Mouse (Mus musculus) adrenal gland, postnatal 14 days (tissue): ENCODE measurements at regions not wholly inside any gene's neighbourhood (a gene's known extent, or its start where the extent isn't known, plus 50 kb on each side); places are given as distances from the start of the nearest gene placed in this dataset.
A peak's percentile ranks its signal among the peaks of the same experiment; 100 is the strongest.

ENCODE experiments used
- DNase-seq: peaks from one replicate; pipeline ENCODE4 v3.0.0; 2021; ENCODE audit warnings: mixed read lengths

DNA sequence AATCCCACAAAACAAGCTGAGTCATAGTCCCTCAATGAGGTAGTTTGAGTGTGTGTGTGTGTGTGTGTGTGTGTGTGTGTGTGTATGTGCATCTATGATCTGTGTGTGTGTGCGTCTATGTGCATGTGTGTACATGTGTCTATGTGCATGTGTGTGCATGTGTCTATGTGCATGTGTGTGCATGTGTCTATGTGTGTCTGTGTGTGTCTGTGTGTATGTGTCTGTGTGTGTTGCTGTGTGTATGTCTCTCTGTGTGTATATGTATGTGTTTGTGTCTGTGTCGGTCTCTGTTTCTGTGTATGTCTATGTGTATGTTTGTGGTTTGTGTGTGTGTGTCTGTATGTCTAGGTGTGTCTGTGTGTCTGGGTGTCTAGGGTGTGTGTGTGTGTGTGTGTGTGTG lies 309.1 kb upstream of the Brinp3 start:
- DNase-seq = no peak

DNA sequence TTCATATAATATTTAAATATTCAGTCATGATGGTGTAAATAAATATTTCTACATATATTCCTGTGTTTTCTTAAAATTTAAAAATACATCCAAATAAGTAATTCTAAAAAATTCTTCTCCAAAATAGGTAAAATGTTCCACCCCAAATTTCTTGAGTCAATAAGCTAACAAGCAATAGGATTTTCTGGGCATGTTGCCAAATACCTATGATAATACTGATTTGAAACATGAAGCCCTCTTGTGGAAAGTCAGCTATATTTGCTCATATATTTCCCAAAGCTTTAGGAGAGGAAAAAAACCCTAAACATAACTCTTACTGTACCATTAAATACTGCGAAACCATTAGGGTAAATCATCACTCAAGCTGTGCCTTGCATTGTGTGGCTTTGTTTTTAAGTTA lies 282.9 kb upstream of the Brinp3 start:
- no peak for DNase-seq

DNA sequence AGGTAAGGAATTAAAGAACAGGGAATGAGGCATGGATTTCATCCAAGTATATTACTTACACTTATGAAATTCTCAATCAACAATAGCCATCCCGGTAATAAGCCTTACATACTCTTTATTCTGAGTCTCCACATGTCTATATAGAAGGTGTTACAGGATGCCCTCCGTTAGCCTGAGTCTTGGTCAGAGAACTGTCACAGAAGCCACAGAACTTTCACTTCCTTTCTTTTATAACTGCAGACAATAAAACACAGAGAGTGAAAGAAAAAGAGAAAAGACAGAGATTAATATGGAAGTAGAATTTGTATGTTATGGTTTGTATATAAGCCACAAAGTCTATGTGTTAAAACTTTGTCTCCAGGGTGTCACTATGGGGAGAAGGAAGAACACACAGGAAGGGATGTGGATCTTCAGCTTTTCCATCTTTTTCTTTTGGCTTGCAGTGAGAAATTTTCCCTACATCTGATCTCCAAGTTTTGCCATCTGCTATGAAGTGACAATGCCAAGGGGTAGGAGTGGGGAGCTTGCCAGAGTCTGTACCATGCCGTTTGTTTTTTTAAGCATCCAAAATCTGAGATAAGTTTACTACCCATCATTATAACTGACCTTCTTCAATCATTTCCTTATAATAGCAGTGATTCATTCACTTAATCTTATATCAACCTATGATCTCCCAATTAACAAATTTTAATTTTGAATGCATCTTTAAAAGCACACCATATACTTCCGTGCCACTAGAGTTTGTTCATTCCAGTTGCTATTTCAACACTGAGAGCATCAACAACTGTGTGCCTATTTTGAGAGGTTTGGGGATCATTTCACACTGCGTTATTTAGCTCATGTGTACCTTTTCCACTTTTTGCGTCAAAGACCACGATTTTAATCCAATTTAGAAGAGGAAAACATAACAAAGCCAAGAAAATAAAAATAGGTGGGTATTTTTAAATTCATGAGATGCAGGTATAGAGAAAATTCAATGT lies 262.8 kb upstream of the Brinp3 start:
- DNase-seq = no peak

DNA sequence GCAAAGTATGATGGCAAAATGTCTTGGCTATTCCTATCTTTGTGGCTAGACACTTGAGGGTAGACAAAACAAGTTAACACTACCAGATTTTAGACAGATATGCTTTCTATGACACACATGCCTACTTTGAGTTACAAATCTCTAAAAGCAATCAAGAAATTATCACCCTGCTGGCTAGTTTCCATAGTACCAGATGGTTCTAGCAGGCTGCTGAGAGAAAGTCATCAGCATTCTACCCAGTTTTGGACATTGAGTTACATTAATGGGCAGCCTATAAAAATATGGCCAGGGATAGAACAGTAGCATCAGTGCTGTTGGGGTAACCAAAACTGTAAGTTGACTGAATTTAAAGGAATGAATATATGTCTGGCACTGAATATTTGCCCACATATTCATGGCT lies 234.2 kb upstream of the Brinp3 start:
- DNase-seq = no peak

DNA sequence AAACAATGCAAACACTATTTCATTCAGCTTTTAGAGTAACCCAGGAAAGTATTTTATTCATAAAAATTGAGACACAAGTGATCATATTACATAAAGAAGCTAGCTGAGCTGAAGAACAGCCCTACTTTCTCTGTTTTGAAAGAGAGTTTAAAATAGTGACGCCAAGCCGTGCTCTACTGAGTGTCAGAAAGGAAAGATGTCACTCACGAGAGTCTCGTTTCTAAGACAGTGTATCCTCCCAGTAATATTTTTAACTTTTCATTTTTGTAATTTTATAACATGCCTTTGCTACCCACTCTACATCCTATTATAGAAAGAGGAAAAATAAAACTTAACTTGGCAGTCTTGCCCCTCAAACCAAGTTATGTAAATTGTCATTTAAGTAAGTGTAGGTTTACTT lies 195.5 kb upstream of the Brinp3 start:
- DNase-seq = no peak

DNA sequence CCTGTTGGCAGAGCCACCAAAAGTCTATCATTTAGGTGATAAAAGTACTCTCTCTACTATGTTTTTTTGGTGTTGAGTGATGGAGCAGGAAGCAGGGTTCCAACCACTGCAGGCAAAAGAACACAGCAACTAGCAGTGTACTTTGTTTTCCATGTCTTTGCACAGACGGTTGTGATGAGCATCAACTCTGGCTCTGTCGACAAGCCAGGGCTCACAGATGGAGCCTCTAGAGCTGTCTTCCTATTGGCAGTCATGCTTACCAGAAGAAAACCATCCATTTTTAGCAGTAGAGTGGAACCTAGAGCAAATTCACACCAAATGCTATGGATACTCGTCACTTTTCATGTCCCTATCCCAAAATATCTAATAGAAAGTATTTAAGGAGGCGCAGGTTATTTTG lies 182.0 kb upstream of the Brinp3 start:
- DNase-seq = no peak

DNA sequence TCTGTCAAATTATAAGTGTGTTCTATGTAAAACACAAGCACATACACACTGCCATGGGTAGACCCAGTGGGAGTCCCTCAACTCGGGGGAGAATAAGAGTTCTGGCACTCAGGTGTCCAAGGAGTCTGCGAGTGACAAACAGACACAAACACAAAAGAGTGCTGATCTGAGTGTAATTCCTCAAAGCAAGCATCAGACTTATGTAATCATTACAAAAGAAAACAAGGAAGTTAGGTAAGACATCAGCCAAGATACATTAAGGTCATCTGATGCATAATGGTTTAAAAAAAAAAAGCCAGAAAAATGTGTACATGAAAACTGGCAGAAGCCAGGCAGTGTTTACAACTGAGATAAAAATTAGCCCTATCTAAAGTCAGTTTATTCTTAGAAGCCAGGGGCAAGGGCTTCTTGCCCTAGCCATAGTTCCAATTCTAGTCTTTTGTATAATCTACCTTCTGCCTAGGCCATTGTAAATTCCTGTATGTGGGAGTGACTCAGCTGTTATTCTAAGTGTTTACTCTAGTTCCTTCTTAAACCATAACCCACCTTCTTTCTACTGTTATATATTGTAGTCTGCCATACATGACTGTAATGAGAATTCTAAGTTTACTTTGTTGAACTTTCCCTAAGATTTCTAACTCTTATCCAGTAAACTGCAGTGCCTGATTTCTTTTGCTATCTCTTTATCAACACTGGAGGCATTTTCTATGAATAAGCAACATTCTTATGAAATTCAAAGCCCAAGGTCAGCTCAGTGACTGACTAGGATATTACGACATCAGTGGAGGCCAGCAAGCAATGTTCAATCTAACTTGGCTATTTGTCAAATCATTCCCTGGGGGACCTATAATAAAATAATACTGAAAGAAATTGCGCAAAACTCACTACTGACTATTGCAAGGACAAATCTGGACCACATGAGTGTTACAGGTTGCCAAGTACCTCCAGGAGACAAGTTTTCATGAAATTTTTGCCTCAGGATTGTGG lies 178.1 kb upstream of the Brinp3 start:
- DNase-seq = peak; percentile 46

DNA sequence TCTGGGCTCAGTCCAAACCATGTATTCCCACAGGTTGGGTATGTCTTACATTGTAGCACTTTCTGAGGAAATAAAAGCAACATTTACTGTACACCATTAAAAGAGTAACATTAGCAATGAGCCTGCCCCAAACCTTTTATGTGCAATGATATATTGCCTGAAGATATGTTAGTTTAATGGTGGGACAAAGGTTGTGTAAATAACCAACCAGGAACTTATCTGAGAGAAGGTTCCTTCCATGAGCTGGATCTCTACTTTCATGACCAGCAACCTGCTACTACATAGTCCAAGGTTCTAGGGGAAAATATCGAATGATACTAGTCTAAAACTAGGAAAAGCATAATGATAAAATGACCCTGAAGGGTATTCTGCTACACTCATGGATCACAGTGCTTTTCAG lies 172.5 kb upstream of the Brinp3 start:
- DNase-seq = no peak

DNA sequence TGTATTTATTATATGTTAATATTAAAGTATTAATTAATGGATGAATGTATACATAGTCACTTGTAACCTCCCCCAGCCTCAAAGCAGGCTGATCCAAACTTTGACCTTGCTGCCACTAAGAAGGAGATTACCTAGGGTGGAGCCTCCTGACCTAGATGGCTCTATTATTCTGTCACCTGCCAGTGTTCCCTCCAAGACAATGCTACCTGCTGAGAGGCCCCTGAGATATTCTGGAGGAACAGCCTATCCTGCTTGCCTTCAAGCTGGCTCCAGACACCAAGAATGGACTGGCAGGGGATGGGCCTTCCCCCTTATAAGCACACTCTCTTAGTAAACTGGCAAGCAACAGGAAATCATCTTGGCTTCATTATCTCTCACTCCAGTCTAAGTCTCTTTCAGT lies 171.7 kb upstream of the Brinp3 start:
- no peak for DNase-seq

DNA sequence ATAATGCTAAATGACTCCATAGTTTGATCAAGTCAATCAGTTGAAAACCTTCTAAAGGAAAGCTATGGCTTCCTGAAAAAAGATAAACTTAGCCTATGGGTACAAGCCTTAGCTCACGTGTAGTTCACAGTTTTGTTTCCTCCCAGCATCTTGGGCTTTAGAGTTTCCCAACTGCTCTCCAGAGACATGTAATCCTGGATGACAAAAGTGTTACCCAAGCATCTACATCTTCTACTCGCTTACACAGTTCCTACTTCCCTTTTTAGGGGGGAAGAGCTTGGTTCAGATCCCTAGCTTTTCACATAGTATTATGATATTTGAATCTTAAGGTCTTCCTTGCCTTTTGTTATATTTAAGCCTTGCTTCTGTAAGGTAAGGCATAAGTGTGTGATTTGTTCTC lies 157.5 kb upstream of the Brinp3 start:
- no peak for DNase-seq

DNA sequence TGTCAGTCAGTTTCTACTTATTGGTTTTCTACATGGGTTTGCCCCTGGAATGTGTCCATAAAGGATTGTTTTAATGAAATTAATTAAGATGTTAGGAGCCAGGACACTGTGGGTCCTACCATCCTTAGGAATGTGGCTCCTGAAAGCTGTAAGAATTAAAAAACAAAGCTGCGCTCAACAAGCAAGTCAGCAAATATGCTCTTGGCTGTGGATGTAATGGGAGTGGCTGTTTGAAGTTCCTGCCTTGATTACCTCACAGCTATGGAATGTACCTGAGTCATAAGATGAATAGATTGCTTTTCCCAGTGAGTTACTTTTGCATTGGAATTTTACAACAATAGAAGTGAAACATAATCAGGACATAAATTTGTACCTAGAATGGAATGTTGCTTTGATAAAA lies 137.6 kb upstream of the Brinp3 start:
- no peak for DNase-seq

DNA sequence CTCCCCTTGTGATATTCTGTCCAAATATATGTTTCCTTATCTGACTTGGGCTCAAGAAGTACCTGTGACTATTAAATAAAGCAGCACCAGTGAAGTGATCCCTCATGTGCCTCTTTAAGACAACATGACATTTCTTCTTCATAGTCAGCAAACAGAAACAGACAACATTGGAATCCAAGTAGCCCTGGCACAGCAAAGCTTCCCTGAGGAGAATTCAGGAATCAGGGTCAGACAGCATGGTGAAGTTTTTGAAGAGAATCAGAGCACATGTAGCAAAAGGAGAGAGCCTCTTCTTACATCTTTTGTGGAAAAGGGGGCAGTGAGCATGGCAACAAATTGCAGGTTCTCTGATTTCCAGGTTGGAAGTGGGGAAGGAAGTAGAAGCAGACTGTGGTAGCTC lies 136.3 kb upstream of the Brinp3 start:
- DNase-seq = no peak

DNA sequence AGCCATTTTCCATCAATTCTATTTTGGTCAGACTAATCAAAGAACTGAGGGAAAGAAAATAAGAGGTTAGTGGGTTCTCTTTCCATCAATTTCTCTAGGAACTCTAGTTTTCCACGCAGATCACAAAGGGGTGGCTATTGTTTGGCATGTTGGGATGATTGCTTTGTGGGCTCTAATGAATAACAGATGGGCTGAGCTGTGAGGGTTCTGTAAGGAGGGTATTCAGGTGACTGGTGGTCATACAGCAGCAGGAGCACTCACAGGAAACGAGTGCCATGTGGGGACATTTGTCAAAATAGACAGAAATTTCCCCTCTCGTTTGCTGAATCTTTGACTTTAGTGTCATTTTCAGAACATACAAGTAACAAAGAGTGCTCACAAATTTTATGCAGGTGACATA lies 134.9 kb upstream of the Brinp3 start:
- DNase-seq = no peak

DNA sequence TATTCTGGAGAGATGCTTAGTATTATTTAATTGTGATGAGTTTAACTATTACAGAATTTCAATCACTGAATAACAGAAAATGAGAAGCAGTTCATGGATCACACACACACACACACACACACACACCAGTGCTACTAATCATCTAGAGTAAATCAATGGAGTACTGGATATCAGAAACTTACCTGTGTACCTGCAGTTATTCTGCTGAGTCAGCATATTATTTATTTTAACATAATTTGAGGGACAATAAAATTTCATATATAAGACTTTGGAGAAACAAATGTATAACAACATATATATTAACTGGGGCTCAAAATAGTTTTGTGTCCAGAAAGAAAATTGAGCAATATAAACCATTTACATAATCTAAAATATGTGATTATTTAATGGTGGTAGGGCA lies 134.4 kb upstream of the Brinp3 start:
- DNase-seq = no peak

DNA sequence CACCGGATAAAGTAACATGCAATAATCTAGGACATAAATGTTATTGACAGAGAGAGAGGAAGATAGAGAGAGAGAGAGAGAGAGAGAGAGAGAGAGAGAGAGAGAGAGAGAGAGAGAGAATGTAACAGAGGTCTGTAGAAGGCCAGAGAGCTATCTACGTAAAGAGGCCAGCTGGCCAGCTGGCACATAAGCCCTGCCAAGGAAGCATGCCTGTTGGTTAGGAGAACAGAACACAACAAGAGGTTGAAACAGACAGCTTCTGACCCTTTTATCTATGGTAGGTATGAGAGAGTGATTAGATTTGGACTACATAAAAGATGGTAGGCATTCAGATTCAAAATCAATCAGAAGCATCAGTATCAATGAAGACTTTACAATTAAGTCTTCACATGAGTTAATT lies 130.8 kb upstream of the Brinp3 start:
- DNase-seq = no peak
